Mouse (Mus musculus) cerebellum, postnatal 4 days (tissue): ENCODE results near the gene Iqsec1.

ENCODE experiments used
- DNase-seq, 2 experiments: peaks; one replicate each; pipeline ENCODE4 v3.0.0; 2022; ENCODE audit warnings: low spot score in 2 of 2, mixed read lengths in 1 of 2

The Iqsec1 gene

DNA sequence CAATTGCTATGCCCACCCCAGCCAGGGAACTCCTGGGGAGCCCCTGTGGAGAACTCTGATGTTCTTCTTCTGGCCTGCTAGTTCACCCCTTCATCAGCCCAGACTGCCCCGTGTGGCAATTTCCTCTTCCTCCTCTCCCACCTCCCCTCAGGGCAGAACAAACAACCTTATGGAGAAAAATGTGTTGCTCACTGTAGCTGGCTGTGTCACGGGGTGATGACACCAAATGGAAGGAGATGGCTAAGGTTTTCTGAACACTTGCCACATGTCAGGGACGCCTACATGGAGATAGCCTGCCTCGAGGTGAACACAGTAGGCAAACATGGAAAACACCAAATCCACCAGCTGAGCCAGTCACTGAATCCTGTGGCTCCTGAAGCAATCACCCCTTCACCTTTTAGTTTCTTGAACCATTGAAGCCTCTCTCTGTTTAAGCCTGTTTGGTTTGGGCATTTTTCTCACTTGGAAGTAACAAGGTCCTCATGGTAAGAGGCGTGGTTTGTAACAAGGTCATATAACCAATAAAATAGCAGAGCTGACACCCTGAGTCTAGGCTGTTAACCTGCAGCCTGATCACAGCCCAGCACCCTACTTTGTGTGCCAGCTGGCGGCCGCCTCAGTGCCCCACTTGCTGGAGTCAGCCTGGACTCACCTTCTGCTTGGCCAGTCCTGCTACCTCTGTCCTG lies 233.4 kb downstream of the Iqsec1 start:
- no peak for DNase-seq

DNA sequence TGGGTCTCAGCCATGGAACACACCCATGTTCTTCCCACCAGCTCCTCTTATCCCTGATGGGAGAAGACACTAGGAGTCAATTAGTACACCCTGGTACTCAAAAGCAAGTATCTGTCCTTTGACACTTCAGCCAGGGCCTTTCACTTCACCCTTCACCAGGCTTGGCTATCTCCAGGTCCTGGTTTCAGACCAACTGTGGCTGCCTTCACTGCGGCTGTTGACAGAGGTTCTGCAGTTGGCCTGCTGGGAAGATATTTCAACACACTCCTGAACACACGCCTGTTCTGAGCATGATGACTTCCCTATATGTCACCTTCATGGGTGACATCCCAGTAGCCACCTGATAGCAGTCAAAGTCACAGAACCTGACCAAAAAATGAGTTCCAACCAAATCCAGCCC lies 234.4 kb downstream of the Iqsec1 start:
- DNase-seq, result no peak

DNA sequence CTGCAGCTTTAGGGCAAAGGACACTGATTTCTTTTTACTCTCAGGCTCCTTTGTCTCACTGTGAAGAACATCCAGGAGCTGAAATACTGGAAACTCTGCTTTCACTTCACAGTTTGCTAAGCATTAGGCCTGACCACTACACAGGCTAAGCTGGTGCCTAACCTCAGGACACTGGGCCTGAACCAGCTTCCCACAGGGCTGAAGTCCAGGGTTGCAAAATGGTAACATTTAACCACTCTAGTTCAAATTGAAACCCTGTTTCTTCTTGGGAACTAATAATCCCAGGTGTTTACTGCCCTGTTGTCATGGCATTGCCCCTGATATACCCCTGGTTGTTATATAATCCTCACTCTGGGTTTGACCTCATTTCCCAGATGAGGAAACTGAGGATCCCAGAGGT lies 234.8 kb downstream of the Iqsec1 start:
- no peak for DNase-seq

DNA sequence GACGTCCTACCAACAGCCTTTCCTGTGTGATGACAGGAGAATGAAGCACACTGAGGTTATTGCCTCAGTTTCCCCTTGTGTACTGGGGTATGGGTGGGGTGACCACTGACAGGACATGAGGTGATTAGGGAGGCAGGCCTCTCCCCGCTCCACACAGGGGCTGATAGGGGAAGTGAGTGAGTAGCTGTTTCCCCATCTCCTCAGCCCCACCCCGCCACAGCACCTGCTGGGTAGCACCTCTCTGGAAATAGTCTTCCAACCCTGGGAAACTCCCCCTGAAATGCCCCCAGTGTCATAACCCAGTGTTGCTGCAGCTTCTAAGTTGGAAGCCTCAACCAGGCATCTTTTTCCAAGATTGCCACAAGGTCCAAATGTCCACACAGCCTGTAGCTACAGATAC lies 236.9 kb downstream of the Iqsec1 start:
- no peak for DNase-seq

DNA sequence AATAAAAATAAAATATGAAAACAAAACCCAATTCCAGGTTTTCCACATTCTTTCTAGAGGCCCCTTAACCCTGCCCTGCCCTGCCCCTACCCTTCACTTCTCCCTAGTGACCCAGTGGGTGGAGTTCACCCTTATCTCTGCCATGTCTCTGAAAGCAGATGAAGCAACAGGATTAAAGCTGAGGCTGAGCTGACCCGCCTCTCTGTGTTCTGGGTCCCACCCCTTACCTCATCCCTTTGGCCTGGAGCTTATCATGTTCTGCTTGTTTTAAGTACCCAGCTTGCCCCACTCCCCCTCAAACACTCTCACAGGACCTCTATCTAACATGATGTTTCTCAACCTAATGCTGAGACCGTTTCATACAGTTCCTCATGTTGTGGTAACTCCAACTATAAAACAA lies 238.4 kb downstream of the Iqsec1 start:
- no peak for DNase-seq

DNA sequence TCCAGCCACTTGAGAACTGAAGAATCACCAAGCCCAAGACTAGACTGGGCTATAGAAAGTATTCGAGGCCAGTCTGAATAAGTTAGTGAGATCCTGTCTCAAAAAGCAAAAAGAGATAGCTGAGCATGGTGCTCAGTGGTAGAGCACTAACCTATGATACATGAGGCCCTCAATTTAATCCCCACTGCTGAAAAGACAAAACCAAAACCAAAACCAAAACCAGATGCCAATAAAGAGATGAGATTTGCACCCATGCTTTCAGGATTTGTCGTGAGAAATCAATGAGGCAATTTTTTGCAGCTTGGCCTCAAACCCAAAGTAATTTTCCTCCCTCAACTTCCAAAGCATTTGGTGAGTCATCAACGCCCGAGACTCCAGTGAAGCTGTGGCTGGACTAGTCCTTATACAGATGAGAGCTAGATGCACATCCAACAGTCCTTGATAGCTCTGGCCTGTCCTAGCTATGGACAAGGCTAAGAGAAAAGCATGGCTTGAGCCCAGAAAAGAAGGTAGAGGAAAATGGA lies 239.0 kb downstream of the Iqsec1 start:
- DNase-seq, result no peak

DNA sequence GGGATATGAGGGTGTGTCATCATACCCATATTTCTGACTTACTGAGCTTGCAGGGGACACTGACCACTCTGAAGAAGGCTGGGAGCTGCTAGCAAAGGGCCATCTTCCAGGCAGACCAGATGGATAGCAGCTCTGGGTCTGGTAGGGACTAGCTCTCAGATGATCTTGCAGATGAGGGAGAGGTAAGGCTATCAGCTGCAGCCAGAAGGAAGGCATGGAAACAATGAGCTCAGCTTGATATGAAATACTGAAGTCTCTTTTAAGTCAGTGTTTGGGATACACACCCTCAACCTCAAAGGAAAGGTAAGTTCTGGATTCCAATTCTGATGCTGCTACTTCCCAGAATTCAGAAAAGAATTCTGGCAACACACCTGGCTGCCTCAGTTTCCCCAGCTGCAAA lies 239.5 kb downstream of the Iqsec1 start:
- no peak for DNase-seq

DNA sequence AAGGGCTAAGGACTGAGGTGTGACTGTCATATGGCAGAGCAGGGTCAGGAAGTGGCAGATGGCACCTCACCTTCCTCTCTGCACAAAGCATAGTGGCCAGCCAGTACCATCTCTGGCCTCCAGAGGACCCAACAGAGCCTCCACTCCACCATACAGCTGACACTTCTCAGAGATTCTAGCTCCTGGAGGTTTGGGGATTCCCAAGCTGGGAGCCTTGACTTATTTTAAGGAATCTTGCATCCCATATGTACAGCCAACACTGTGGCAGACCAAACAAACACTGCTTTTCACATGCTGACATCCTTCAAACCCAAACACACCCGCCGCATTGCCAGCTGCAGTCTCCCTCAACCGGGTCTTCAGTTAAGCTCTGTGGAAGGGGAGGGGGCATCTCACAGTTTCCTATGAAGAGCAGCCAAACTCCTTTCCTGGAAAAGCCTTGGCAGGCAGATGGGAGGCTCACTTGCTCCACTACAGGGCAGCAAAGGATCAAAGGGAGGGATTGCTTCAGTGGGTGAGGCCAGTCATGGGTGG lies 242.1 kb downstream of the Iqsec1 start:
- peak in 1 of 2 experiments; percentile 28 for DNase-seq

DNA sequence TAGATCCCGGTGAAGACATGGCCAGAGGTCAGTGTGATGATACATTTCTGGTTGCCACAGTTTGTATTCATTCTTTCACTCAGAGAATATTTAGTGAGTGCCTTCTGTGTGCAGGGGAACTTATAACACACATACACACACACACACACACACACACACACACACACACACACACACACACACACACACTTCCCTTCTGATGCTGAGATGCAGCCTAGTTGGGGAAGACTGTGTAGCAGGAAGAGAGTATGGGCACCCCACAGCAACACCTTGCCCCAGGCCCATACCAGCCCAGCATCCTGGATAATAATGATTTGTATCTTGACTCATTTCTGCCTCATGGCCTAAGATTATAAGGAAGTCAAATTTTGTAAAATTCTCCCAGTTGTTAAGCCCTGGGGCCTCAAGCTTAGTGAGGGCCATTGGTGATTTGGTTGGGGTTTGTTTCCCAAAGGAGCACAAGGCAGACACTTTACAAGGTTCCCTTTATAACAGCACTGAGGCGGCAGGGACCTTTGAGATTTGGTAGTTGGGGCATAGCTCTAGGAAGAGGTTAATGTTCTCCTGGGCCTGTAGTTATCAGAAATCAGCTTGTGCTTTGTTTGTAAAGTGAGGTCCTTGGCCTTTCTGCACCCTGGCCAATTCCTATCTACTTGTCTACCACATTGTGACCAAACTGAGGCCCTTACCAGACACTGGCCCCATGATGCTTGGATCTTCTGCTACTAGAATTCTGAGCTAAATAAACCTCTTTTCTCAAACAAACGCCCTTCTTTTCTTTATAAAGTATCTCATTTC lies 242.9 kb downstream of the Iqsec1 start:
- no peak for DNase-seq

DNA sequence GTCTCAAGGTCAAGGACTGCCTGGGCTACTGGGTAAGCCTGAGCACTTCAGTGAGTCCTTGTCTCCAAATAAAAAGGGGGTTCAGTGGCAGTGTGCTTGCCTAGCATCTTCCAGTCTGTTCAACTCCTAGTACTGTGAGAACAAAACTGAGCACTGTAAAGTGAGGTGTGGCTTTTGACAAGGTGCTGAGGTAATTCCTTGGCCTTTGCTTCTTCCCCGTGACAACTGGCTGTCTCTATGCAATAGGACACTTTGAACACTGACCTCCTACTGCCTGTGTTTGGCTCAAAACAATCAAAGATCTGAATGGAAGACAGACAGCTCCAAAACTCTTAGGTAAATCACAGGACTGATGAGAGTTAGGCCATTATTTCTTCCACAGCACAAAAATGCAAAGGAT lies 246.0 kb downstream of the Iqsec1 start:
- no peak for DNase-seq

DNA sequence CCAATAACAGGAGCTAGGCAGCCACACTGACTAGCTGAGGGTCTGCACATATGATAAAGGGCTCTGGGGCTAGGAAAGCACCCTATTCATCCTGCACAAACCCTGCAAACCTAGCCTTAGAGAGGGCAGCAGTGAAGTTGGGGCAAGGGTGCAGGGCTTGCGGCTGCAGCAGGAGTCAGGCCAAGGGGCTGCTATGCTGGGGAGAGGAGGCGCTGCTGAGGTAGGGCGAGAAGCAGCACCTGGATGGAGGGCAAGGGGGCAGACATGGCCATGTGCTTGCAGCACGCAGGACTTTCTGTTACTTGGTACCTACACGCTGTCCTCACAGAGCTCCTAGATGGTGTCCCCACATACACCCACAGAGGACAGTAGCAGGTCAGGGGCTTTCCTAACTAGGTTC lies 246.8 kb downstream of the Iqsec1 start:
- DNase-seq, result no peak

DNA sequence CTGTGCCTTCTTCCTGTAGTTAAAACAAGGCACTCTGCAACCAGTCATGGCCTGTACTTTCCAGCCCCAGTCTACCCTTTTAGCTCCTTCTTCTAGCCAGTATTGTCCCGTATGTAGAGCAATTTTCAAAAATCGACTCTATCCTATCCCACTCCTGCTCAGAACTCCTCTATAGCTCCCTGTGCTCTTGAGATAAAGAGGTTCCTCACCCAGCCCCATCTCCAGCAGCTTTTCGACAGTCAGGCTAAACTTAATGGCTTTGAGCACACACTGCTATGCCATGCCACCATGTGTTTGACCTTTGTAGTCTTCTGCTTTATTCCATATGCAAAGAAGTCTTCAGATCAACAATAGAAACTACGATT lies 247.4 kb downstream of the Iqsec1 start:
- DNase-seq, result no peak

DNA sequence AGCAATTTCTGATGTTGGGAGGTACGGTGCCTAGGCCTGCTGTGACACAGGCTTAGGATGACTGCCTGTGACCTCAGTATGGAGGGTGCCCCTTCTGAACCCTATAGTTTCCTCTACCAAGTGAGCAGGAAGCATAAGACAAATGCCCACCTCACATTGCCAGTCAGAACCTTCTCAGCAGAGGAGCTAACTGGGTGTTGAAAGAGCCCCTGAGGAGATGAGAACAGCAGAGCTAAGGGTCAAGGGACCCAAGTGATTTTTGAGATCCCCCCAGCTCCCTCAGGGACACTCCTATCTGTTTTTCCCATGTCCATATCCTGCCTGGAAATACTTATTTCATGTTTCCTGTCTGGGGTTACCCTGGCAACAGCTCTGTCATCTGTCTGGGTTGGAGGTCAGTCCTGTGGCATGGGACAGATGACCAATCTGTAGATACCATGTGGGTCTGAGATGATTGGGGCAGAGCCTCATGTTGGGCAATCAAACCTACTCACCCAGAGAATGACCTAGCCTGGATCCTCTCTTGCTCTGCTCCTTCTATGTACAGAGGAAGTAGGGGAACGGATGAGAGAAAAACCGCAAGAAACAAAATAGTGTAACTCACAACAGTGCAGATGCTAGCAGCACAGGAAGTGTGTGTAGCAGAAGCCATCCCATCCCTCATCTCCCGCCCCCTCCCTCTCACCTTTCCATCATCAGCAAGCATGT lies 248.0 kb downstream of the Iqsec1 start:
- no peak for DNase-seq

DNA sequence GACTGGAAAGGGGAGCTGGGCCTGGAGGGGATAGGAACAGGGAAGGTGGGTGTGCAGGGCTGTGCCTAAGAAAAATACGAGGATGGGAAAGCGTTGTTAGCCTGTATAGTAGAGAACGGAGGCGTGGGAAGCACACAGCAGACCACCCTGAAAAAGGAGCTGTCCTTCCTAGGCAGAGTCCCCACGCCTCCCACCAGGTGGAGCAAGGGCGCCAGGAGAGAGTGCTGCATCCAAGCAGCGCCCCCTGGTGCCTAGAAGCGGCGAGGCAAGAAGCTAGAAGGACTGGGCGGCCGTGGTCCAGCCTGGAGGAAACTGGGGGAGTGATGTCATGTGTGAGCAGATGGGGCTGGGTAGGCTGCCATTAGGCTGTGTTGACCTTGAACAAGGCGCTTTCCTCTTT lies 251.1 kb downstream of the Iqsec1 start:
- DNase-seq, result peak; percentile 96 to 98

DNA sequence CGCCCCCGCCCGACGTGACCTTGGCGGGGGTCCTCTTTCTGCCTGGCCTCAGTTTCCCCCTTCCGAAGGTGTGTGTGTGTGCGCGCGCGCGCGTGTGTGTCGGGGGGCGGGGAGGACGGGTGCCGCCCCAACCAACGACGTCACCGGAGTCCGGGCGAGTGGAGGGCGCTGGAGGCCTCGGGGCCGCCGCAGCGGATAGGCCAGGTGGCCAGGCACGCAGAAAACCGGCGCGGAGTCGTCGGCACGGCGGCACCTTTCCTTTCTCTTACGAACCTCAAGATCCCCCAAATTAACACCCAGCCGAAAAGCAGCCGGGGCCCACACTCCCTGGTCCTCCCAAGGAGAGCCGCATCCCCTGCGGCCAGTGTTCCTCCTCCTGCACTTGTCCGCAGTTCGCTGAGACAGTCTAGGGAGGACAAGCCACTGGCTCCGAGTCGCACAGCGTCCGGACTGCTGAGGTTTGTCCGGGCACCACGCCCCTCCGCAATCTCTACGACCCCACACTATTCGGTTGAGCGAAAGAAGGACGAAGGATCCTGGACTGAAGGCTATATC lies 251.7 kb downstream of the Iqsec1 start:
- DNase-seq, result peak in 1 of 2 experiments; percentile 53

DNA sequence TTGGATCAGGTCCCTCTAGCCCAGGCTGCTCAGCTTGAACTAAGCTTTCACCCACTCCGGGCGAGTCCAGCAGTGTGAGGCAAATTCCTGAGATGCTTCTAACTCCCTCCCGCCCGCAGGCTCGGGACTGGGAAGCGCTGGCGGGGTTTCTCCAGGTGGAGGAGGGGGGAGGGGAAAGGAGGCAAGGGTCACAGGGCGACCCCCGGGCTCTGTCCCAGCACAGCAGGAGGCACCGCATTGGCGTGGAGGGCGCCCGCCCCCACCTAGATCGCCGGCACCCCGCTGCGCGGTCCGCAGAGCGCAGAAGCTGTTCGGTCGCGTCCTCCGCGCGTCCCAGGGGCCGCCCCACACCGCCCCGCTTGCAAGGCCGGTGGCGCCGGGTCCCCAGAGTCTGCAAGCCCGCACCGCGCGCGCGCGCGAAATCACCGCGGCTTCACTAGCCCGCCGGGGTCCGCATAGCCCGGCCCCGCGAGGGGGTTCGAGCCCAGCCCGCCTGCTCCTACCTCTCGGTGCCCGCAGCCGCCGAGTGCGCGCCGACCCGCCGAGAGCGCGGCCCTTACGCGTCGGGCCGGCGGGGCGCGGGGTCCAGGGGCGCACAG lies 252.3 kb downstream of the Iqsec1 start:
- peak in 1 of 2 experiments; percentile 53 for DNase-seq

DNA sequence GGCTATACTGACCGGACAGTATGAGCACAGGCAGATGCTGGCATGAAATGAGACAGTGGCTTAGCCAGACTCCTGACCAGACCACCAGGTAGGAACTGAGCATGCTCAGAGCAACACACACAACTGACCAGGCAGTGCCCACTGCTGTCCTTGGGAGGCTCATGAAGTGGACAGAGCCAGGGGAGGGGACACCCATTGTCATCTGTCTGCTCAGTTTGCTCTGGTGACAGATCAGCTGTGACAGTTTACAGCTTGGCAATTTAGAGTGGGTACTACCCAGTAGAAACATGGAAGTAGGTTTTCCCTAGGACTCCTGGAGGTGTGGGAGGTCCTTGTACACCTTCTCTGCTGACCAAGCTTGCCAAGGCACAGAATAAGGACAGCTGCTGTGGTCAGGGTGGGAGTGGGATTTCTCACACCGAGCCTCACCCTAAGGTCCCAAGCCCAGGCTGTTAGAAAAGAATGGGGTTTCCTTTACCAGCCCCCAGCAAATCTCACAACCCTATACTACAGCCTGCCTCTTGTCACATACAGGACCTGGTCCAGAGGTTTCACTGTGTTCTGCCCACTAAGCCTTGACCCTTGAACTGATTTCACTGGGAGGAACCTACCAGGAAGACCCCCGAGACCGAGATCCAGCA lies 253.0 kb downstream of the Iqsec1 start:
- DNase-seq, result no peak

DNA sequence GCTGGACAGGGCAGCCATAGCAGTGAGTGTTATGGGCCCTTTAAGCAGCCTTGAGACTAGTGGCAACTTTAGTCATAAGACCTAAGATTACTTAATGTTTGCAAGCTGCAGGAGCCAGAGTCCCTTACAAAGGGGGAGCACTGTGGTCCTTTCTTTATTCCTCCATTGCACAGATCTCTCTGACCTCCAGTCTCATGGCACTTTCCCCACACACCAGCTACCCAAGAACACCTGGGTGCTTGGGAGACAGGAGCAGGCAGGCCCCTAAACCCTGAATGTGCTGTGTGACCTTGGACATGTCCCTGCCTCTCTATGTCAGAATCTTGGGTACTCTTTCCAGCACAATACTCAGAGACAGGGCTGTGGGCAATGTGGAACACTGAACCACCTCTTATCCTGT lies 253.7 kb downstream of the Iqsec1 start:
- no peak for DNase-seq

DNA sequence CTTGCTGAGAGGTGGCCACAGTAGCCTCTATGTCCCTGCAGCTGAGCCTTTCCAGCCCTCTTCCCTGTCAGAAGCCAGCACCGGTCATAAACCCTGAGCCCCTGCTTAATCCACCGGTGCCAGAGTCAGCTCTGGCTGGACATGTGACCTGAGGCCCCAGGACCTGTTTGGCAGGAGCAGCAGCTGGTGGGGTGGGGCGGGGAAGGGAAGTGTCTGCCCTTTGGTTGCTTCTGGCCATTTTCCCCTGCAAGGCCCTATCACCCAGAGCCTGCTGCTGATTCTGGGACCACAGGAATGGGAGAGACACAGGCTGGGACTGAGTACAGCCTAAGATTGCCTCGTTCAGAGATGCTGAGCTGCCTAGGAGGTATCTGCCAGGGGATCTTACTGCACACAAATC lies 257.2 kb downstream of the Iqsec1 start:
- DNase-seq, result no peak

DNA sequence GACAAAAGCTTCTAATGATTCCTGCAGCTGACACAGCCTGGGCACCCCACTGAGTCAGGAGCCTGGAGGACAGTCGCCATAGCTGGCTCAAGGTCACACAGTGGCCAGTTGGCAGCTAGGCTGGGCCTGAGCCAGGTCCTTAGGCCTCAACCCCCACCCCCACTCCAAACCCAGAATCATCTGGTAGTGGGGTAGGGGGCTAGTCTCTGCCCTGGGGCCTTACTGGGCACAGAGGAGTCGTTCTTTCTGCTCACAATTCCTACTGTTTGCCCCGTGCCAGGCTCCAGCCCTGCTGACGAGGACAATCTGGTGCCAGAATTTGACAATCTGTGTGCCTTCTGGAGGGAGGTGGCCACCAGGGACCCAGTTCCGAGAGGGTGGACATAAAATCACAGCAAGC lies 258.7 kb downstream of the Iqsec1 start:
- peak in 1 of 2 experiments; percentile 52 for DNase-seq

DNA sequence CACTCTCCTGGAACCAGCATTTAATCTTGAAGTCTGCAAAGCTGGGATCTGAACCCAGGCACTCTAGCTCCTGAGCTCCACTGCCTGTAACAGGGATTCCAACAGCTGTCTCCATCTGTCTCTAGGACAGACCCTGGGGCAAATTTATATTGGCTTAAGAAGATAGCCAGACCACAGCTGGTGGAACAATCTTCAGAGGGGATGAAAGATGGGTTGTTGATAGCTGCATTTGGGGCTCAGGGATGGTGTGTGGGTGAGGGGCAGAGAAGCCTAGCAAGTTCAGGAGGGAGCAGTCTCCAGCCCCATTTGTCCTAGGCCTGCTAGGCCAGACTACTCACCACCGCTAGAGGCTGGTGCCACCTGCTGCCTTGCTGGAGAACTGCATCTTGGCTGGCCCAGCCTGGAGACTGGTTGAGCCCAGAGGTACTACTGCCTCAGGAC lies 260.0 kb downstream of the Iqsec1 start:
- peak; percentile 79 to 91 for DNase-seq
